Mouse (Mus musculus) liver, embryonic 14.5 days (tissue): ENCODE results near the gene Myh7b. TPM values are rescaled to one million over a fixed set of nuclear protein-coding genes. Genes with fewer than 3 reads are reported as not detected.

Experiments
- ATAC-seq: fragments of 200-750 bp; cut with Nextera tagmentation; 2 replicates; pipeline ENCODE4 v1.8.0; 2017; ENCODE audit warnings: moderate number of reproducible peaks, mild to moderate bottlenecking, moderate library complexity; ENCODE audit not compliant: insufficient read depth
- DNase-seq, 3 experiments: peaks; one replicate each; pipeline ENCODE4 v3.0.0-alpha.2; 2012 to 2013; ENCODE audit warnings: low read depth in 3 of 3, low spot score in 3 of 3
- H3K27ac ChIP-seq: fragments of 300-500 bp; sonication (generic); 2 replicates; pipeline ENCODE4 v1.5.1; 2014; ENCODE audit warnings: moderate library complexity, mild to moderate bottlenecking, control low read depth, inconsistent platforms
- H3K27me3 ChIP-seq: fragments of 300-500 bp; sonication (generic); 2 replicates; pipeline ENCODE4 v1.6.1; 2014; ENCODE audit warnings: mild to moderate bottlenecking, low read length, moderate library complexity; ENCODE audit not compliant: control insufficient read depth, insufficient read depth
- H3K36me3 ChIP-seq: fragments of 300-500 bp; sonication (generic); replicated peaks from 2 replicates; pipeline ENCODE4 v1.6.1; 2014; ENCODE audit warnings: low read depth; ENCODE audit not compliant: control insufficient read depth, insufficient read depth
- H3K4me1 ChIP-seq, 2 experiments: fragments of 200-500 bp in 1 of 2; fragments of 300-500 bp in 1 of 2; sonication (generic) in 1 of 2; replicated peaks; 2 replicates each; pipeline ENCODE4 v1.6.1; 2012 to 2014; ENCODE audit warnings: antibody characterized with exemption in 1 of 2, inconsistent platforms in 1 of 2, low read length in 1 of 2; ENCODE audit not compliant: control insufficient read depth in 2 of 2, insufficient read depth in 2 of 2
- H3K4me2 ChIP-seq: fragments of 300-500 bp; sonication (generic); 2 replicates; pipeline ENCODE4 v1.6.1; 2014; ENCODE audit warnings: low read depth, mild to moderate bottlenecking, control low read depth, moderate library complexity
- H3K4me3 ChIP-seq, 2 experiments: fragments of 200-500 bp in 1 of 2; fragments of 300-500 bp in 1 of 2; sonication (generic) in 1 of 2; 2 replicates each; pipeline ENCODE4 v1.5.1; 2012 to 2014; ENCODE audit warnings: low read depth in 2 of 2, low read length in 2 of 2, mild to moderate bottlenecking in 2 of 2, control low read depth in 1 of 2, inconsistent platforms in 1 of 2, moderate library complexity in 1 of 2; ENCODE audit not compliant: insufficient read depth in 1 of 2
- H3K9ac ChIP-seq: fragments of 300-500 bp; sonication (generic); replicated peaks from 2 replicates; pipeline ENCODE4 v1.6.1; 2014; ENCODE audit warnings: mild to moderate bottlenecking, control low read depth, moderate library complexity
- H3K9me3 ChIP-seq: fragments of 300-500 bp; sonication (generic); 2 replicates; pipeline ENCODE4 v1.6.1; 2016; ENCODE audit warnings: low read length, mixed read lengths; ENCODE audit not compliant: control insufficient read depth
- CTCF ChIP-seq: IDR thresholded peaks from 2 replicates; pipeline ENCODE4 v1.5.1; 2016; ENCODE audit warnings: antibody characterized with exemption, low read depth, control low read depth
- EP300 ChIP-seq: IDR thresholded peaks from 2 replicates; pipeline ENCODE4 v1.6.1; 2016; ENCODE audit warnings: antibody characterized with exemption, low read depth
- WGBS: fragments of 180-500 bp; shearing (Covaris S2); extraction: QIAGEN DNeasy Blood & Tissue Kit; methylation state at CpG from one replicate; pipeline ENCODE4 v1.1.7; 2014; ENCODE audit not compliant: insufficient replicate concordance; 5-methylcytosine and 5-hydroxymethylcytosine counted together
- polyA plus RNA-seq, 2 experiments: library from polyadenylated mRNA; depleted of rRNA in 1 of 2; stranded (reverse) in 1 of 2; unstranded in 1 of 2; fragments of >200 nt; fragmentation: Nextera tagmentation in 1 of 2; extraction: Ambion mirVana in 1 of 2; gene quantifications; 2 replicates each; pipeline versions ENCODE4 v1.2.1 to v1.2.3; 2012 to 2014

Myh7b gene
- polyA plus RNA-seq, 2 experiments: 1.6 to 3.0 TPM

DNA sequence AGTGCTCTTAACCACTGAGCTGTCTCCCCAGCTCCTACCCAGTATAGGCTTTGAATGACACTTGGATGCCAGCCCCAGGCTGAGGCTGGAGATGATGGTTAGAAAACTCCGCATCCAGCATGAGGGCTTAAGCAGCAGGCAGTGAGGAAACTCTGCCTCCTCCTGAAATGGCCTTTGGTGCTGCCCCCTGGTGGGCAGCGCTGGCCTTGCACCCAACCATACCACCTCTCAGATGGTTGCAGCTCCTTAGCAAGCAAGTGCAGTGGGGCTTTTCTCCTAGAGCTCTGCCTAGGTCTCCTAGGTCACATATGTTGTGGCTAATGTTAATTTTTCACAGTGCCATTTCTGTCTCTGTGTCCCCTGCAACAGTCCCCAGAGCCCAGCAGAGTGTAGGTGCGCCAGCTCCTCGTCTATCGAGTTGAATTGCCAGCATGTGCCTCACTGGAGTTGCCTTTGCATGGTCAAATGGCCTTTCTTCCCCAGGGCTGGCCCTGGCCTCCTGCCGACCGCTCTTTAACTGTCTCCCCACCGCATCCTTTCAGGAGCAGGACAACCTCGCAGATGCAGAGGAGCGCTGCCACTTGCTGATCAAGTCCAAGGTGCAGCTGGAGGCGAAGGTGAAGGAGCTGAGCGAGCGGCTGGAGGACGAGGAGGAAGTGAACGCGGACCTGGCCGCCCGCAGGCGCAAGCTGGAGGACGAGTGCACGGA is 16.2 kb downstream of the Myh7b start:
- Histone ChIP-seq H3K4me1 (peaks cover 0 to 3% of the 10 kb centered on the region in 2 experiments; a peak in 2 of 4 replicates), H3K4me2 (no peak overlapping the region), H3K4me3 (no peak overlapping the region), H3K36me3 (no peaks in the 10 kb centered on the region), H3K9ac (no peak overlapping the region), H3K9me3 (no peaks in the 10 kb centered on the region), H3K27ac (no peak overlapping the region), H3K27me3 (peaks cover 49% of the 10 kb centered on the region)
- peak; percentile 49 to 55 (median 53) for DNase-seq
- TF ChIP-seq CTCF (peak; percentile 98), EP300 (no peak)
- WGBS: 46% methylated on average over 21 of the region's 21 CpGs
- no peak for ATAC-seq

DNA sequence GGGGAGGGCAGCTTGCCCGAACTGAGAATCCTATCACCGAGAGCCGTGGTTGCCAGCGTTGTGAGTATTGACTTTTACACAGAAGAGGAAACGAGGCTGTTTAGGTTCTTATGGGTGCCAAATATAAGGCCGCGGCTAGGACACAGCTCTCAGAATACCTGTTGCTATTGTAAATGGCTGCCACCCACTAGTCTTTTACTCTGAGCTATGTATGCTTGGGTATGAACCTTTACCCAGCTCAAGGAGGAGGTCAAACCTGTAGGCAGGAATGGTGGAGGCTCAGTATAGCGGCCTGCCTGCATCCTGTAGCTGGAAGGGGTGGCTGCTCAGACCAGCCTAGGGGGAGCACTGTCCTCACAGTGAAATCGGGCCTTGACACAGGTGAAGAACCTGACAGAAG is 17.1 kb downstream of the Myh7b start:
- Histone ChIP-seq H3K36me3 (no peaks in the 10 kb centered on the region), H3K27ac (no peak overlapping the region), H3K9ac (no peak overlapping the region), H3K9me3 (no peaks in the 10 kb centered on the region), H3K4me2 (no peak overlapping the region), H3K4me1 (no peaks in the 10 kb centered on the region; a peak in 2 of 4 replicates), H3K4me3 (no peak overlapping the region), H3K27me3 (peaks cover 49% of the 10 kb centered on the region)
- WGBS: 76% methylated on average over 9 of the region's 9 CpGs
- ATAC-seq: no peak
- no peak for DNase-seq
- TF ChIP-seq EP300 (no peak), CTCF (no peak)

DNA sequence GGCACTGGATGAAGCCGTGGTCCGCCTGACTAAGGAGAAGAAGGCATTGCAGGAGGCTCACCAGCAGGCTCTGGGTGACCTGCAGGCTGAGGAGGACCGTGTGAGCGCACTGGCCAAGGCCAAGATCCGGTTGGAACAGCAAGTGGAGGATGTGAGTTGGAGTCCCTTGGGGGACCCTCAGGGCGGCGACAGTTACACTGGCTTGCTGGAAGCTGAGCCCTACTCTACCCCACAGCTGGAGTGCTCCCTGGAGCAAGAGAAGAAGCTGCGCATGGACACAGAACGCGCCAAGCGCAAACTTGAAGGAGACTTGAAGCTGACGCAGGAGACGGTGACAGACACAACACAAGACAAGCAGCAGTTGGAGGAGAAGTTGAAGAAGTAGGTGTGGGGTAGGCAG is 17.5 kb downstream of the Myh7b start:
- ATAC-seq (no peak), DNase-seq (no peak)
- 74% methylated on average over 13 of the region's 13 CpGs for WGBS
- Histone ChIP-seq H3K9ac (no peak overlapping the region), H3K36me3 (no peaks in the 10 kb centered on the region), H3K27ac (no peak overlapping the region), H3K4me1 (no peaks in the 10 kb centered on the region; a peak in 2 of 4 replicates), H3K4me3 (no peak overlapping the region), H3K4me2 (no peak overlapping the region), H3K9me3 (no peaks in the 10 kb centered on the region), H3K27me3 (peaks cover 49% of the 10 kb centered on the region)
- no peak for TF ChIP-seq CTCF
- TF ChIP-seq EP300: no peak

DNA sequence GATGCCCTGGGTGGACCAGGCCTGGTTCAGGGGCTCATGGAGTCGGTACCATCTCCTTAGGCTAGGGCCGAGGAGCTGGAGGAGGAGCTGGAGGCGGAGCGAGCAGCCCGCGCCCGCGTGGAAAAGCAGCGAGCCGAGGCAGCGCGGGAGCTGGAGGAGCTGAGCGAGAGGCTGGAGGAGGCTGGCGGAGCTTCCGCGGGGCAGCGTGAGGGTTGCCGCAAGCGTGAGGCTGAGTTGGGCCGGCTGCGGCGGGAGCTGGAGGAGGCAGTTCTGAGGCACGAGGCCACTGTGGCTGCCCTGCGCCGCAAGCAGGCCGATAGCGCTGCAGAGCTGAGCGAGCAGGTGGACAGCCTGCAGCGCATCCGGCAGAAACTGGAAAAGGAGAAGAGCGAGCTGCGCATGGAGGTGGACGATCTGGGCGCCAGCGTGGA is 18.2 kb downstream of the Myh7b start:
- TF ChIP-seq EP300: no peak
- peak; percentile 2; the same call in 1 of the 2 replicates for TF ChIP-seq CTCF
- WGBS: 2% methylated on average over 35 of the region's 35 CpGs

DNA sequence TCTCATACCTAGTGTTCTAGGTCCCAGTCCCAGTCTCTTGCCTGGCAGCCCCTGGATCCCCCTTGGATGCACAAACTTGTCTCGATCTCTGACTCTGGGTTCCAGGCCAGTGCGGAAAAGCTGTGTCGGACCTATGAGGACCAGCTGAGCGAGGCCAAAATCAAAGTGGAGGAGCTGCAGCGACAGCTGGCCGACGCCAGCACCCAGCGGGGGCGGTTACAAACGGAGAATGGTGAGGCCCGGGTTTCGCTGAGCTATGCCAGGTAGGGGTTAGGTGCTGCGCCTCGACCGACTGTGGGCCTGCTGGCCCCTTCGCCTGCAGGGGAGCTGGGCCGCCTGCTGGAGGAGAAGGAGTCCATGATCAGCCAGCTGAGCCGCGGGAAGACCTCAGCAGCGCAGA is 19.1 kb downstream of the Myh7b start:
- Histone ChIP-seq H3K4me1 (no peaks in the 10 kb centered on the region), H3K9me3 (no peaks in the 10 kb centered on the region), H3K27ac (no peak overlapping the region), H3K4me2 (no peak overlapping the region), H3K36me3 (peaks cover 8% of the 10 kb centered on the region), H3K9ac (no peak overlapping the region), H3K4me3 (no peak overlapping the region), H3K27me3 (peaks cover 49% of the 10 kb centered on the region)
- DNase-seq (no peak), ATAC-seq (no peak)
- no peak for TF ChIP-seq CTCF
- TF ChIP-seq EP300: no peak
- 29% methylated on average over 20 of the region's 20 CpGs for WGBS

More for the DNA sequence above, 18.2 kb downstream of the Myh7b start:
- Histone ChIP-seq H3K4me1 (no peaks in the 10 kb centered on the region; a peak in 1 of 4 replicates), H3K4me2 (peak overlapping the region; percentile 53), H3K27ac (no peak overlapping the region), H3K9ac (no peak overlapping the region), H3K9me3 (no peaks in the 10 kb centered on the region), H3K36me3 (peaks cover 3% of the 10 kb centered on the region), H3K27me3 (peaks cover 49% of the 10 kb centered on the region), H3K4me3 (0 out of 4 replicates have a peak overlapping the region, but pooled peaks of 1 of the 2 experiments have one; percentile 15)
- ATAC-seq: no peak
- DNase-seq: no peak
